Mouse (Mus musculus): ENCODE measurements around the gene Syf2. TPM values are rescaled to one million over a fixed set of nuclear protein-coding genes. Genes with fewer than 3 reads are reported as not detected.

The Syf2 gene
- total and polyA plus RNA-seq, 3 experiments: 94.6 to 165 (median 103) TPM

DNA sequence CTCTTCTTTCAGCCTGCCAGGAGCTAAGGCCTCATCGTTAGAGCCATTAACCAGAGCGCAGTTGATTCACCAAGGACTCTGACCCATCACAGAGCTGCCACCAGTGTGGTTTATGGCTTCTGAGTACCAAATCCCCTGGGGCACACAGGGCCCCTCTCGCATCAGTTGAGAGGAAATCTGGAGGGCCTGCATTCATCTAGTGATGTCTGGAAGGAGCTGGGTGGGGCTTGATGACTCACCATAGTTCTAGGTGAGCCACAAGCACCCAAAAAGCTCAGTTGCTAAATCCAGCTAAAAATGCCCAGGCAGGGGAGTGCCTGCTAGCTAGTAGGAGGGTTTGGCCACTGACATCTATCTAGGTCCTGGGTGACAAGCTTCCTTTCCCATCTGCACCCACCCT, 25.1 kb downstream of the Syf2 start:
- H3K4me3 ChIP-seq (ENCODE audit: control insufficient read depth in 1 of 2, insufficient read depth in 1 of 2, low read depth in 2 of 2, low read length in 2 of 2): no peak overlapping the region
- no peaks in the 10 kb centered on the region for H3K9me3 ChIP-seq (replicated peaks; ENCODE audit: insufficient read depth, low read length)
- no peaks in the 10 kb centered on the region for H3K4me1 ChIP-seq (ENCODE audit: control insufficient read depth in 1 of 2, insufficient read depth in 2 of 2, low read length in 2 of 2)
- no peak overlapping the region for H3K9ac ChIP-seq (ENCODE audit: control insufficient read depth, low read depth, low read length, poor library complexity, severe bottlenecking)
- no peak overlapping the region for H3K27ac ChIP-seq (ENCODE audit: control insufficient read depth, low read depth, low read length)
- TF ChIP-seq ZMIZ1 (IDR thresholded peaks at IDR 0.05; ENCODE audit: low read depth, low read length) (no peak), TCF12 (IDR thresholded peaks at IDR 0.05; ENCODE audit: low read depth, low read length) (no peak), POLR2AphosphoS2 (IDR thresholded peaks at IDR 0.05; ENCODE audit: low read length) (no peak), MAX (IDR thresholded peaks at IDR 0.05; ENCODE audit: low read length) (no peak)
- no peaks in the 10 kb centered on the region for H3K79me2 ChIP-seq (ENCODE audit: control insufficient read depth, insufficient read depth, low read length, poor library complexity)
- peak; percentile 40 for DNase-seq (ENCODE audit: low read depth, low spot score)
- 0 out of 4 replicates have a peak, but pooled peaks cover 0 to 2% of the 10 kb centered on the region in 2 experiments for H3K27me3 ChIP-seq (ENCODE audit: control insufficient read depth in 1 of 2, insufficient read depth in 2 of 2, low read length in 2 of 2)
- H3K36me3 ChIP-seq (ENCODE audit: control insufficient read depth in 1 of 2, insufficient read depth in 2 of 2, low read length in 2 of 2): no peaks in the 10 kb centered on the region

DNA sequence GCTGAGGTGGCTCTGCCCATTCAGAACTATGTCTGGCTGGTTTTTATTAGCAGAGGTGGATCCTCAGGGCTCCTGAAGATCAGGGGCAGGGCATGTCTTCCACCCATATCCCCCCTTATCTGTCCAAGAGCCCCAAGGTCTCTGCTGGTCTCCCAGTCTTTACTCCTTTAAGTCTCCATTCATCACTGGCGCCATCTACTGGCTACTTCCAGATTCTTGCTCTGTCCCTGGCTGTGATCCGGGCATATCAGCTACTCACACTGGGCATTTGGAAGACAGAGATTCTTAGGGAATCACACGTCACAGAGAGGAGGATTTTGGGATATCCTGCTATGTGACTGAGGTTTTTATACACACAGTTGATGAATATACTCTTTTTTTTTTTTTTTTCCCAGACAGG, 25.6 kb downstream of the Syf2 start:
- Histone ChIP-seq H3K4me1 (ENCODE audit: control insufficient read depth in 1 of 2, insufficient read depth in 2 of 2, low read length in 2 of 2) (no peaks in the 10 kb centered on the region), H3K9me3 (replicated peaks; ENCODE audit: insufficient read depth, low read length) (no peaks in the 10 kb centered on the region), H3K27me3 (ENCODE audit: control insufficient read depth in 1 of 2, insufficient read depth in 2 of 2, low read length in 2 of 2) (0 out of 4 replicates have a peak, but pooled peaks cover 0 to 2% of the 10 kb centered on the region in 2 experiments), H3K79me2 (ENCODE audit: control insufficient read depth, insufficient read depth, low read length, poor library complexity) (no peaks in the 10 kb centered on the region), H3K27ac (ENCODE audit: control insufficient read depth, low read depth, low read length) (no peak overlapping the region), H3K36me3 (ENCODE audit: control insufficient read depth in 1 of 2, insufficient read depth in 2 of 2, low read length in 2 of 2) (no peaks in the 10 kb centered on the region), H3K4me3 (ENCODE audit: control insufficient read depth in 1 of 2, insufficient read depth in 1 of 2, low read depth in 2 of 2, low read length in 2 of 2) (no peak overlapping the region), H3K9ac (ENCODE audit: control insufficient read depth, low read depth, low read length, poor library complexity, severe bottlenecking) (no peak overlapping the region)
- peak; percentile 81 for DNase-seq (ENCODE audit: low read depth, low spot score)
- TF ChIP-seq CHD1 (IDR thresholded peaks at IDR 0.05; ENCODE audit: low read depth, low read length) (no peak), KAT2A (conservative IDR thresholded peaks at IDR 0.05; ENCODE audit: low read depth, low read length) (no peak), ZC3H11A (IDR thresholded peaks at IDR 0.05; ENCODE audit: low read depth, low read length) (no peak), USF1 (IDR thresholded peaks at IDR 0.05; ENCODE audit: low read depth, low read length) (no peak), ZNF384 (IDR thresholded peaks at IDR 0.05; ENCODE audit: low read depth, low read length) (no peak; the same call in 1 of the 2 replicates), POLR2AphosphoS2 (IDR thresholded peaks at IDR 0.05; ENCODE audit: low read length) (no peak), NELFE (IDR thresholded peaks at IDR 0.05; ENCODE audit: low read depth, low read length) (no peak), TBP (IDR thresholded peaks at IDR 0.05; ENCODE audit: low read depth, low read length) (no peak), CTCF (IDR thresholded peaks at IDR 0.05 in 2 of 3, conservative IDR thresholded peaks at IDR 0.05 in 1 of 3; ENCODE audit: control insufficient read depth in 1 of 3, insufficient read depth in 1 of 3, low read depth in 2 of 3, low read length in 3 of 3, poor library complexity in 1 of 3, severe bottlenecking in 1 of 3) (peak; percentile 72 to 82 (median 81)), MYB (IDR thresholded peaks at IDR 0.05; ENCODE audit: low read depth, low read length) (no peak), EP300 (IDR thresholded peaks at IDR 0.05; ENCODE audit: low read depth in 1 of 2, low read length in 2 of 2) (no peak), RAD21 (IDR thresholded peaks at IDR 0.05; ENCODE audit: low read depth, low read length) (peak; percentile 30), UBTF (IDR thresholded peaks at IDR 0.05; ENCODE audit: borderline replicate concordance, insufficient read depth, low read depth, low read length) (no peak), ZMIZ1 (IDR thresholded peaks at IDR 0.05; ENCODE audit: low read depth, low read length) (no peak), GABPA (IDR thresholded peaks at IDR 0.05; ENCODE audit: low read depth, low read length) (no peak), MAZ (IDR thresholded peaks at IDR 0.05; ENCODE audit: low read depth, low read length) (no peak), SMC3 (IDR thresholded peaks at IDR 0.05; ENCODE audit: low read depth, low read length) (peak; percentile 61), TCF12 (IDR thresholded peaks at IDR 0.05; ENCODE audit: low read depth, low read length) (no peak)

Measured in MEL (cell line).